In the genomic region with DNA sequence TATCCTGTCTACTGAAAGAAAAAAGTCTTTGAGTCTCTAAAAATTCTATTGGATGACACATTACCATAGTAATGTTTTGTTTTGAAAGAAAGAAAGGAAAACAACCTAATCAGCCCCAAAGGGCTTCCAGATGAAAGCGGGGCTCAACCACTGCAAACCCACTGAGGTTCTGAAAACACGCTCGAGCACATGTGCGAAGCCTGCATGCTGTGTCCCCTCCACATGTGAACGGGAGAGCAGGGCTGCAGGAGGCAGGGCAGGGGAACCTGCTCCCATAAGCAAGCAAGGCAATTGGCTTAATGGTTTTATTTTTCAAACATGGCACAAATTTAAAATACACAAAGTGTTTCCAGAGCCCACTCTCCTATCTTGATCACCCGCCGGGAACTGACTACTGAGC, we compare ENCODE assay signal across 10 mouse cellular contexts. TPM values are rescaled to one million over a fixed set of nuclear protein-coding genes. Genes with fewer than 3 reads are reported as not detected.
DNase-seq lines count a peak whose midpoint lies in the region; ATAC-seq and TF ChIP-seq lines count a peak whose summit lies in the region.
"Had no signal": no experiment of that assay in that cellular context is flagged by ENCODE, and none has a peak within 500 bp of the region (broad histone marks: within the 10 kb centered on the region; RNA-seq: fewer than 3 reads in every experiment).

No protein-coding gene starts in this region.

- no peak overlapping the region for H3K4me3 ChIP-seq in forebrain, embryonic 10.5 days
- no peak overlapping the region for H3K4me3 ChIP-seq in forebrain, postnatal 0 days (ENCODE audit: low read depth, low read length)
- no peak overlapping the region for H3K4me3 ChIP-seq in liver, embryonic 13.5 days (replicated peaks)
- H3K4me3 ChIP-seq in liver, embryonic 11.5 days (ENCODE audit: low read depth, low read length) = no peak overlapping the region
- H3K4me3 ChIP-seq in hindbrain, embryonic 12.5 days = no peak overlapping the region
- H3K4me3 ChIP-seq in neural tube, embryonic 15.5 days (replicated peaks) = no peak overlapping the region
- H3K4me3 ChIP-seq in intestine, embryonic 16.5 days (ENCODE audit: low read length) = no peak overlapping the region

- WGBS in forebrain, embryonic 10.5 days = 87% methylated on average over 7 of the region's 7 CpGs
- WGBS in forebrain, postnatal 0 days = 66% methylated on average over 7 of the region's 7 CpGs
- 79% methylated on average over 7 of the region's 7 CpGs for WGBS in liver, embryonic 13.5 days (ENCODE audit: insufficient replicate concordance)
- 76% methylated on average over 7 of the region's 7 CpGs for WGBS in liver, embryonic 11.5 days
- 61% methylated on average over 7 of the region's 7 CpGs for WGBS in hindbrain, embryonic 12.5 days
- 62% methylated on average over 7 of the region's 7 CpGs for WGBS in neural tube, embryonic 15.5 days
- 75% methylated on average over 7 of the region's 7 CpGs for WGBS in intestine, embryonic 16.5 days

- TF ChIP-seq CTCF in forebrain, postnatal 0 days (IDR thresholded peaks at IDR 0.05; ENCODE audit: low read depth) = no peak

- H3K4me2 ChIP-seq in forebrain, postnatal 0 days (ENCODE audit: low read depth) = no peak overlapping the region
- H3K4me2 ChIP-seq in liver, embryonic 13.5 days = no peak overlapping the region
- no peak overlapping the region for H3K4me2 ChIP-seq in liver, embryonic 11.5 days
- no peak overlapping the region for H3K4me2 ChIP-seq in hindbrain, embryonic 12.5 days (replicated peaks)
- no peak overlapping the region for H3K4me2 ChIP-seq in neural tube, embryonic 15.5 days
- no peak overlapping the region for H3K4me2 ChIP-seq in intestine, embryonic 16.5 days (ENCODE audit: low read depth, low read length)

- no peaks in the 10 kb centered on the region for H3K27me3 ChIP-seq in forebrain, embryonic 10.5 days (ENCODE audit: poor library complexity, severe bottlenecking)
- no peaks in the 10 kb centered on the region for H3K27me3 ChIP-seq in forebrain, postnatal 0 days (ENCODE audit: insufficient read depth, low read length)
- H3K27me3 ChIP-seq in liver, embryonic 13.5 days = no peaks in the 10 kb centered on the region
- H3K27me3 ChIP-seq in liver, embryonic 11.5 days (replicated peaks; ENCODE audit: control insufficient read depth, insufficient read depth, low read length) = no peaks in the 10 kb centered on the region
- H3K27me3 ChIP-seq in hindbrain, embryonic 12.5 days = no peaks in the 10 kb centered on the region
- H3K27me3 ChIP-seq in neural tube, embryonic 15.5 days (replicated peaks) = no peaks in the 10 kb centered on the region
- no peaks in the 10 kb centered on the region for H3K27me3 ChIP-seq in intestine, embryonic 16.5 days (replicated peaks; ENCODE audit: control insufficient read depth, insufficient read depth, low read length)

- DNase-seq in forebrain, embryonic 10.5 days (ENCODE audit: extremely low spot score, low spot score) = no peak
- no peak for DNase-seq in forebrain, postnatal 0 days
- no peak for DNase-seq in liver, embryonic 13.5 days
- DNase-seq in liver, embryonic 11.5 days (ENCODE audit: low spot score) = no peak
- no peak for DNase-seq in adrenal gland, postnatal 10 days
- DNase-seq: cerebellum, adult 2 months; thymus, postnatal 14 days had no signal

- H3K9ac ChIP-seq in forebrain, postnatal 0 days = no peak overlapping the region
- H3K9ac ChIP-seq in liver, embryonic 13.5 days = no peak overlapping the region
- H3K9ac ChIP-seq in liver, embryonic 11.5 days (ENCODE audit: low read depth, low read length) = no peak overlapping the region
- H3K9ac ChIP-seq in hindbrain, embryonic 12.5 days = no peak overlapping the region
- H3K9ac ChIP-seq in neural tube, embryonic 15.5 days (replicated peaks) = no peak overlapping the region
- no peak overlapping the region for H3K9ac ChIP-seq in intestine, embryonic 16.5 days (ENCODE audit: low read depth, low read length)

- peaks cover 67% of the 10 kb centered on the region for H3K36me3 ChIP-seq in forebrain, embryonic 10.5 days (replicated peaks)
- peaks cover 5% of the 10 kb centered on the region for H3K36me3 ChIP-seq in forebrain, postnatal 0 days (ENCODE audit: insufficient read depth)
- H3K36me3 ChIP-seq in liver, embryonic 13.5 days = peaks cover 39% of the 10 kb centered on the region
- peaks cover 10% of the 10 kb centered on the region for H3K36me3 ChIP-seq in liver, embryonic 11.5 days (ENCODE audit: control insufficient read depth, insufficient read depth, low read length)
- H3K36me3 ChIP-seq in hindbrain, embryonic 12.5 days = peaks cover 17% of the 10 kb centered on the region; the same call in 1 of the 2 replicates
- H3K36me3 ChIP-seq in neural tube, embryonic 15.5 days = 0 out of 2 replicates have a peak, but pooled peaks cover 9% of the 10 kb centered on the region
- H3K36me3 ChIP-seq in intestine, embryonic 16.5 days (ENCODE audit: control insufficient read depth, insufficient read depth, low read length) = peaks cover 7% of the 10 kb centered on the region; the same call in 1 of the 2 replicates

- H3K9me3 ChIP-seq in forebrain, embryonic 10.5 days = 0 out of 2 replicates have a peak, but pooled peaks cover 2% of the 10 kb centered on the region
- H3K9me3 ChIP-seq in forebrain, postnatal 0 days (ENCODE audit: low read length) = no peaks in the 10 kb centered on the region
- H3K9me3 ChIP-seq in liver, embryonic 13.5 days (replicated peaks) = no peaks in the 10 kb centered on the region
- no peaks in the 10 kb centered on the region for H3K9me3 ChIP-seq in liver, embryonic 11.5 days (ENCODE audit: control insufficient read depth, low read length)
- H3K9me3 ChIP-seq in hindbrain, embryonic 12.5 days (replicated peaks) = no peaks in the 10 kb centered on the region
- no peaks in the 10 kb centered on the region for H3K9me3 ChIP-seq in neural tube, embryonic 15.5 days (replicated peaks)
- H3K9me3 ChIP-seq in intestine, embryonic 16.5 days (ENCODE audit: control insufficient read depth, low read length) = no peaks in the 10 kb centered on the region

- ATAC-seq in forebrain, postnatal 0 days = no peak
- no peak for ATAC-seq in liver, embryonic 13.5 days (ENCODE audit: low read depth)
- ATAC-seq in liver, embryonic 11.5 days (replicated peaks; ENCODE audit: low FRiP score) = no peak
- ATAC-seq in hindbrain, embryonic 12.5 days (ENCODE audit: low FRiP score) = no peak
- no peak for ATAC-seq in neural tube, embryonic 15.5 days (ENCODE audit: low FRiP score)
- ATAC-seq in intestine, embryonic 16.5 days = no peak

- H3K4me1 ChIP-seq in forebrain, embryonic 10.5 days = peaks cover 44% of the 10 kb centered on the region
- H3K4me1 ChIP-seq in forebrain, postnatal 0 days (ENCODE audit: insufficient read depth) = 0 out of 2 replicates have a peak, but pooled peaks cover 3% of the 10 kb centered on the region
- H3K4me1 ChIP-seq in liver, embryonic 13.5 days (replicated peaks) = peaks cover 42% of the 10 kb centered on the region
- H3K4me1 ChIP-seq in liver, embryonic 11.5 days (replicated peaks; ENCODE audit: control insufficient read depth, insufficient read depth, low read length) = peaks cover 20% of the 10 kb centered on the region
- H3K4me1 ChIP-seq in hindbrain, embryonic 12.5 days = peaks cover 50% of the 10 kb centered on the region
- H3K4me1 ChIP-seq in neural tube, embryonic 15.5 days = peaks cover 50% of the 10 kb centered on the region
- H3K4me1 ChIP-seq in intestine, embryonic 16.5 days (ENCODE audit: control insufficient read depth, insufficient read depth, low read length) = peaks cover 38% of the 10 kb centered on the region

- H3K27ac ChIP-seq in forebrain, embryonic 10.5 days = peak overlapping the region; percentile 60
- H3K27ac ChIP-seq in forebrain, postnatal 0 days (ENCODE audit: low read depth, low read length) = no peak overlapping the region
- H3K27ac ChIP-seq in liver, embryonic 13.5 days = peak overlapping the region; percentile 1; the same call in 1 of the 2 replicates
- no peak overlapping the region for H3K27ac ChIP-seq in liver, embryonic 11.5 days (ENCODE audit: low read depth, low read length)
- H3K27ac ChIP-seq in hindbrain, embryonic 12.5 days = peak overlapping the region; percentile 52
- peak overlapping the region; percentile 56; the same call in 1 of the 2 replicates for H3K27ac ChIP-seq in neural tube, embryonic 15.5 days (replicated peaks)
- H3K27ac ChIP-seq in intestine, embryonic 16.5 days (ENCODE audit: low read length) = no peak overlapping the region

RNA-seq across cellular contexts. Expression of a gene that starts 24.2 kb away (rescaled TPM):
- 0.74 and 0.82 TPM in 2 replicates for polyA plus RNA-seq in forebrain, embryonic 10.5 days (2016; fragmentation: Nextera tagmentation; extraction: Ambion mirVana)
- total RNA-seq in forebrain, postnatal 0 days (2014; rRNA removed) = 1.1 and 1.3 TPM in 2 replicates
- 1.8 and 2.4 TPM in 2 replicates for polyA plus RNA-seq in forebrain, postnatal 0 days (2015; fragmentation: Nextera tagmentation; extraction: Ambion mirVana)
- polyA plus RNA-seq in liver, embryonic 13.5 days (2015; fragmentation: Nextera tagmentation; extraction: Ambion mirVana) = 10.1 and 11.6 TPM in 2 replicates
- polyA plus RNA-seq in liver, embryonic 11.5 days (2014; fragmentation: Nextera tagmentation; extraction: Ambion mirVana) = 17.1 and 17.8 TPM in 2 replicates
- polyA plus RNA-seq in hindbrain, embryonic 12.5 days (2016; fragmentation: Nextera tagmentation; extraction: Ambion mirVana) = 1.3 and 2.3 TPM in 2 replicates
- 2.3 and 27.7 TPM in 2 replicates for polyA plus RNA-seq in neural tube, embryonic 15.5 days (2015; fragmentation: Nextera tagmentation; extraction: Ambion mirVana)
- total RNA-seq in adrenal gland, postnatal 10 days (2021) = 1 to 10 TPM; 6.6 to 6.9 TPM
- polyA plus RNA-seq in intestine, embryonic 16.5 days (2015; fragmentation: Nextera tagmentation; extraction: Ambion mirVana) = 6.8 and 7.5 TPM in 2 replicates

RNA-seq across cellular contexts. Expression of a gene that starts 51.9 kb away (rescaled TPM):
- 209 and 210 TPM in 2 replicates for polyA plus RNA-seq in forebrain, embryonic 10.5 days (2016; fragmentation: Nextera tagmentation; extraction: Ambion mirVana)
- 159 and 178 TPM in 2 replicates for total RNA-seq in forebrain, postnatal 0 days (2014; rRNA removed)
- polyA plus RNA-seq in forebrain, postnatal 0 days (2015; fragmentation: Nextera tagmentation; extraction: Ambion mirVana) = 148 and 167 TPM in 2 replicates
- 48.0 and 60.3 TPM in 2 replicates for polyA plus RNA-seq in liver, embryonic 13.5 days (2015; fragmentation: Nextera tagmentation; extraction: Ambion mirVana)
- 122 and 137 TPM in 2 replicates for polyA plus RNA-seq in liver, embryonic 11.5 days (2014; fragmentation: Nextera tagmentation; extraction: Ambion mirVana)
- polyA plus RNA-seq in hindbrain, embryonic 12.5 days (2016; fragmentation: Nextera tagmentation; extraction: Ambion mirVana) = 226 and 233 TPM in 2 replicates
- 160 and 162 TPM in 2 replicates for polyA plus RNA-seq in neural tube, embryonic 15.5 days (2015; fragmentation: Nextera tagmentation; extraction: Ambion mirVana)
- total RNA-seq in adrenal gland, postnatal 10 days (2021) = 10 to 100 TPM; 66.4 to 78.9 TPM
- 175 and 183 TPM in 2 replicates for polyA plus RNA-seq in intestine, embryonic 16.5 days (2015; fragmentation: Nextera tagmentation; extraction: Ambion mirVana)

RNA-seq across cellular contexts. Expression of a gene that starts 56.3 kb away (rescaled TPM):
- polyA plus RNA-seq in forebrain, embryonic 10.5 days (2016; fragmentation: Nextera tagmentation; extraction: Ambion mirVana) = 28.8 and 36.2 TPM in 2 replicates
- 5.8 and 8.2 TPM in 2 replicates for total RNA-seq in forebrain, postnatal 0 days (2014; rRNA removed)
- polyA plus RNA-seq in forebrain, postnatal 0 days (2015; fragmentation: Nextera tagmentation; extraction: Ambion mirVana) = 5.9 and 7.1 TPM in 2 replicates
- 3.8 TPM in 2 replicates for polyA plus RNA-seq in liver, embryonic 13.5 days (2015; fragmentation: Nextera tagmentation; extraction: Ambion mirVana)
- 15.6 and 16.9 TPM in 2 replicates for polyA plus RNA-seq in liver, embryonic 11.5 days (2014; fragmentation: Nextera tagmentation; extraction: Ambion mirVana)
- 41.0 and 44.1 TPM in 2 replicates for polyA plus RNA-seq in hindbrain, embryonic 12.5 days (2016; fragmentation: Nextera tagmentation; extraction: Ambion mirVana)
- polyA plus RNA-seq in neural tube, embryonic 15.5 days (2015; fragmentation: Nextera tagmentation; extraction: Ambion mirVana) = 12.1 and 23.1 TPM in 2 replicates
- total RNA-seq in adrenal gland, postnatal 10 days (2021) = 10 to 100 TPM; 14.0 to 18.0 TPM
- polyA plus RNA-seq in intestine, embryonic 16.5 days (2015; fragmentation: Nextera tagmentation; extraction: Ambion mirVana) = 56.6 and 63.7 TPM in 2 replicates

Comparison
In these comparisons a context has a peak if more than half of its experiments do, and no peak if none do; other contexts are left out.
1. H3K27ac ChIP-seq: peak in forebrain, embryonic 10.5 days (single experiment), liver, embryonic 13.5 days (single experiment), hindbrain, embryonic 12.5 days (single experiment) and neural tube, embryonic 15.5 days (single experiment); none in forebrain, postnatal 0 days (single experiment), liver, embryonic 11.5 days (single experiment) and intestine, embryonic 16.5 days (single experiment).